Mouse (Mus musculus): ENCODE measurements at regions not wholly inside any gene's neighbourhood (a gene's known extent, or its start where the extent isn't known, plus 50 kb on each side); places are given as distances from the start of the nearest gene placed in this dataset.

DNA sequence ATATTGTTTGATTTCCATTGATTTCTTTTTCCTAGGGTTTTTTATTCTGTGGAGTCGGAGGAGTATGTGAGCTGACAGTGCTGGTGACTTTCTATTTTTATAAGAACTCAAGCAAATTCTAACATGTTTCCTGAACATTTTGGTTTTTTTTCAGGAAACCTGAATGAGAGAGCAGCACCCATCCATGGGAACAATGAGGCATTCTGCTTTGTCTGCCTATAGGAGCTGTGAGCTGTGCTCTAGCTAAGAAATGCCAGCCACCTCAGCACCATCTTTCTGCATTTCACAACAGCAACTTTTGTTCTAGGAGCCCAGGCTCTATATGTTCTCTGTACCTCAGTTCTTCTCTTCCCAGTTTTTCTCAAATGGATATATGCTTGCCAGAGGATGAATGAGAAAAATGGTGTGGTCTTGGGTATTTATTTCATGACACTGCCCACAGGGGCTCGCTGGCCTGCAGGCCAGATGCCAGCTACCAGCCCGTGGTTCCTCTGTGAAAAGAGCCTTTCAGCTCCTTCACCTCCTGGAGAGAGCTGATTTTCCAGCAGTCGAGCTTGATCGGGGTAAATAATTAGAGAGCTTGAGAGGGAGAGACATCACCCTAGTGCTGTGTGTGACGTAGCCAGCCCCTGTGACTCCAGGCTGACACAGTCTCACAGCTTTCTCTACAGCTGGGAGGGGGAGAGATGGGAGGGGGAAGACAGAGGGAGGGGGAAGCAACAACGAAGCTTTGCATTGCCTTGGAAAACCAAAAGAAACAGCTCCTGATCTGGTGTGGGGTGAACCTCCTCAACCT lies 154.1 kb upstream of the Topaz1 start:
- no peak overlapping the region for H3K4me3 ChIP-seq (ENCODE audit: low read depth, low read length)
- H3K4me2 ChIP-seq (ENCODE audit: low read depth, low read length): peak overlapping the region; percentile 6; the same call in 1 of the 2 replicates
- peak; percentile 71 for ATAC-seq (ENCODE audit: low read depth)
- peak overlapping the region; percentile 56; the same call in 1 of the 2 replicates for H3K27ac ChIP-seq (ENCODE audit: low read depth, low read length)
- no peaks in the 10 kb centered on the region for H3K9me3 ChIP-seq (ENCODE audit: control insufficient read depth, low read length)
- peak overlapping the region; percentile 32; the same call in 1 of the 2 replicates for H3K9ac ChIP-seq (replicated peaks; ENCODE audit: low read depth, low read length)
- 12% methylated on average over 7 of the region's 7 CpGs for WGBS
- no peaks in the 10 kb centered on the region for H3K36me3 ChIP-seq (ENCODE audit: control insufficient read depth, insufficient read depth, low read length)
- no peaks in the 10 kb centered on the region for H3K27me3 ChIP-seq (ENCODE audit: control insufficient read depth, insufficient read depth, low read length)
- peaks cover 25% of the 10 kb centered on the region for H3K4me1 ChIP-seq (ENCODE audit: control insufficient read depth, insufficient read depth, low read length)

GRCm38 (mm10) chr9:122595120-122595943 lies 151.8 kb upstream of the Topaz1 start:
- no peaks in the 10 kb centered on the region for H3K36me3 ChIP-seq (ENCODE audit: control insufficient read depth, insufficient read depth, low read length)
- peak overlapping the region; percentile 53 for H3K9ac ChIP-seq (replicated peaks; ENCODE audit: low read depth, low read length)
- peaks cover 25% of the 10 kb centered on the region for H3K4me1 ChIP-seq (ENCODE audit: control insufficient read depth, insufficient read depth, low read length)
- 1% methylated on average over 29 of the region's 31 CpGs for WGBS
- H3K4me3 ChIP-seq (ENCODE audit: low read depth, low read length): peak overlapping the region; percentile 35
- no peaks in the 10 kb centered on the region for H3K27me3 ChIP-seq (ENCODE audit: control insufficient read depth, insufficient read depth, low read length)
- peak; percentile 64 for ATAC-seq (ENCODE audit: low read depth)
- H3K9me3 ChIP-seq (ENCODE audit: control insufficient read depth, low read length): no peaks in the 10 kb centered on the region
- H3K4me2 ChIP-seq (ENCODE audit: low read depth, low read length): peak overlapping the region; percentile 70
- H3K27ac ChIP-seq (ENCODE audit: low read depth, low read length): peak overlapping the region; percentile 12; the same call in 1 of the 2 replicates

DNA sequence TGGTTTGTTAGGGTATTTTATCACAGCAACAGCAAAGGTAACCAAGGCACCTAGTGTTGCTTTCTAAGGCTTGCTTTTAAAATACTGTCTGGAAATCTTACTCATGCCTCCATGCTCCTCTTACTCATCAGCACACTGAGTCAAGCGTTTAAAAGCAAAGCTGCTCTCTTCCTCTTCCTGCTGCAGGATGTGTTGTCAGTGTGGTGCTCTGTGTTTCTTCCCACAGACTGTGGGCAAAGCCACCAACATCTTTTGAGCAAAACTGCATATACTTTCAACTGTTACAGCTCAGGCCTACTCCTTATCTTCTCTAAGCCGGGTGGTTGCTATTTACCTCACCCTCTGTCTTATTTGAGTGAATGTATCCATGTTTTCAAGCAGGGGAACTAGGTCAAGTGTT lies 144.0 kb upstream of the Topaz1 start:
- Histone ChIP-seq H3K4me2 (ENCODE audit: low read depth, low read length) (no peak overlapping the region), H3K4me1 (ENCODE audit: control insufficient read depth, insufficient read depth, low read length) (no peaks in the 10 kb centered on the region), H3K27me3 (ENCODE audit: control insufficient read depth, insufficient read depth, low read length) (no peaks in the 10 kb centered on the region), H3K9me3 (ENCODE audit: control insufficient read depth, low read length) (no peaks in the 10 kb centered on the region), H3K4me3 (ENCODE audit: low read depth, low read length) (no peak overlapping the region), H3K27ac (ENCODE audit: low read depth, low read length) (no peak overlapping the region), H3K36me3 (ENCODE audit: control insufficient read depth, insufficient read depth, low read length) (no peaks in the 10 kb centered on the region), H3K9ac (replicated peaks; ENCODE audit: low read depth, low read length) (no peak overlapping the region)
- no peak for ATAC-seq (ENCODE audit: low read depth)
- 78% methylated on average over 2 of the region's 2 CpGs for WGBS

DNA sequence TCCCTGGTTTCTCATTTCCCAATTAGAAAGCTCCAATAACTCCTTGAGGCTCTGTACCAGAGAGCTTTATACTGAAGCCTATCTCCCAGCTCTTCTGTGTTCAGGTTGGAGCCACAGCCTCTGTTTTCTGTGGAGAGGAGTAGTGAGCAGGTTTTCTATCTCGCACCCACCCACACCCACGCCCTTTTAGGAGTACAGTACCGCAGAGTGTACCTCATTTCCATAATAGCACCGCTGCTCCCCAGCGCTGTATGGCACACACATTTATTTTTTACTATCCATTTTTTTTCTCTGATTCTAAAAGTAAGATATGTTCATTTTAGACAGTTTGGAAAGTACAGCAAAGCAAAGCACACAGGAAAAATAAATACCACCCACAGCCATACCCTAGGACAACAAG lies 137.5 kb upstream of the Topaz1 start:
- H3K36me3 ChIP-seq (ENCODE audit: control insufficient read depth, insufficient read depth, low read length): no peaks in the 10 kb centered on the region
- no peak for ATAC-seq (ENCODE audit: low read depth)
- H3K4me3 ChIP-seq (ENCODE audit: low read depth, low read length): no peak overlapping the region
- H3K27ac ChIP-seq (ENCODE audit: low read depth, low read length): no peak overlapping the region
- H3K4me1 ChIP-seq (ENCODE audit: control insufficient read depth, insufficient read depth, low read length): no peaks in the 10 kb centered on the region
- no peaks in the 10 kb centered on the region for H3K9me3 ChIP-seq (ENCODE audit: control insufficient read depth, low read length)
- no peaks in the 10 kb centered on the region for H3K27me3 ChIP-seq (ENCODE audit: control insufficient read depth, insufficient read depth, low read length)
- H3K4me2 ChIP-seq (ENCODE audit: low read depth, low read length): no peak overlapping the region
- no peak overlapping the region for H3K9ac ChIP-seq (replicated peaks; ENCODE audit: low read depth, low read length)
- 88% methylated on average over 5 of the region's 5 CpGs for WGBS

DNA sequence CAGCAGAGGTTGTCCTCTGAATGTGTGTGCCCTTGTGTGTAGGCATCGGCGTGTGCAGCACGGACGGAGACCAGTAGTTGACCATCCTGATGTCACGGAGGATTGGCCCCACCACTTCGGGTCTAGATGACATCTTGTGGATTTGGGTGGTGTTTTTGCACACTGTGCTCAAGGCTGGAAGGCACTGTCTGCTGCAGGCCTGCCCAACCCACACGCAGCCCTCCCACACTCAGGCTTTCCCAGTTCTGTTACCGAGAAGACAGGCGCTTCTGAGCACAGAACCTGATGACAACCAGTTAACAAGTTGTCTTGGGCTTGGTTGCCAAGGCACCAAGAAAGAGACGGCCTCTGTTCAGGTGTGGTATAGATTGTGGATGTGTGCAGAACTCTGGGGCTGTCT lies 136.2 kb upstream of the Topaz1 start:
- WGBS: 93% methylated on average over 10 of the region's 10 CpGs

GRCm38 (mm10) chr9:122614579-122615252 lies 132.4 kb upstream of the Topaz1 start:
- H3K9ac ChIP-seq (replicated peaks; ENCODE audit: low read depth, low read length): no peak overlapping the region
- no peak overlapping the region for H3K4me2 ChIP-seq (ENCODE audit: low read depth, low read length)
- H3K4me1 ChIP-seq (ENCODE audit: control insufficient read depth, insufficient read depth, low read length): no peaks in the 10 kb centered on the region
- H3K27me3 ChIP-seq (ENCODE audit: control insufficient read depth, insufficient read depth, low read length): no peaks in the 10 kb centered on the region
- no peak overlapping the region for H3K4me3 ChIP-seq (ENCODE audit: low read depth, low read length)
- no peak for ATAC-seq (ENCODE audit: low read depth)
- no peaks in the 10 kb centered on the region for H3K9me3 ChIP-seq (ENCODE audit: control insufficient read depth, low read length)
- WGBS: 31% methylated on average over 5 of the region's 5 CpGs
- no peaks in the 10 kb centered on the region for H3K36me3 ChIP-seq (ENCODE audit: control insufficient read depth, insufficient read depth, low read length)
- H3K27ac ChIP-seq (ENCODE audit: low read depth, low read length): no peak overlapping the region

More for the DNA sequence above, 136.2 kb upstream of the Topaz1 start:
- ATAC-seq (ENCODE audit: low read depth): no peak
- no peaks in the 10 kb centered on the region for H3K36me3 ChIP-seq (ENCODE audit: control insufficient read depth, insufficient read depth, low read length)
- H3K4me3 ChIP-seq (ENCODE audit: low read depth, low read length): no peak overlapping the region
- H3K9me3 ChIP-seq (ENCODE audit: control insufficient read depth, low read length): no peaks in the 10 kb centered on the region
- H3K4me2 ChIP-seq (ENCODE audit: low read depth, low read length): no peak overlapping the region
- no peak overlapping the region for H3K27ac ChIP-seq (ENCODE audit: low read depth, low read length)
- no peak overlapping the region for H3K9ac ChIP-seq (replicated peaks; ENCODE audit: low read depth, low read length)
- no peaks in the 10 kb centered on the region for H3K4me1 ChIP-seq (ENCODE audit: control insufficient read depth, insufficient read depth, low read length)
- no peaks in the 10 kb centered on the region for H3K27me3 ChIP-seq (ENCODE audit: control insufficient read depth, insufficient read depth, low read length)

DNA sequence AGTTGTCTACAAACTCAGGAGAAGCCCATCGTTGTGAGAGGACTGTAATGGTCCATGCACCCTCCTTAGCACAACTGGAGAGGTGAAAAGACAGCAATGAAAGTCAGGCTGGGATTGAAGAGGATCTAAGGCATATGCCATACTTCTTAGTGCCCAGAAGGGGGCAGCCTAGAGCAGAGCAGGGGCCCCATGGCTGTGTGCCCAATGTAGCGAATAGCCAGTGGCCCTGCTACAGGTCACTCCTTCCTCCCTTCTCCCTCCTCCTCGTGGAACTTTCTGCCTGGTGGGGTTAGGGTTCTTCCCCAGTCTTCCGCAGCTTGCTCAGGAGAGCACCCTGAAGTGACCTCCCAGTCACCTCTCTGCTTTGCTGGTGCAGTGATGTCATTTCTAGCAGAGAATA lies 131.8 kb upstream of the Topaz1 start:
- Histone ChIP-seq H3K36me3 (ENCODE audit: control insufficient read depth, insufficient read depth, low read length) (no peaks in the 10 kb centered on the region), H3K27me3 (ENCODE audit: control insufficient read depth, insufficient read depth, low read length) (no peaks in the 10 kb centered on the region), H3K27ac (ENCODE audit: low read depth, low read length) (no peak overlapping the region), H3K4me1 (ENCODE audit: control insufficient read depth, insufficient read depth, low read length) (no peaks in the 10 kb centered on the region), H3K4me3 (ENCODE audit: low read depth, low read length) (no peak overlapping the region), H3K9me3 (ENCODE audit: control insufficient read depth, low read length) (no peaks in the 10 kb centered on the region), H3K9ac (replicated peaks; ENCODE audit: low read depth, low read length) (no peak overlapping the region), H3K4me2 (ENCODE audit: low read depth, low read length) (no peak overlapping the region)
- WGBS: 15% methylated on average over 4 of the region's 4 CpGs
- ATAC-seq (ENCODE audit: low read depth): no peak

- Histone ChIP-seq H3K27me3 (ENCODE audit: control insufficient read depth, insufficient read depth, low read length) (no peaks in the 10 kb centered on the region), H3K4me2 (ENCODE audit: low read depth, low read length) (no peak overlapping the region), H3K27ac (ENCODE audit: low read depth, low read length) (no peak overlapping the region), H3K4me3 (ENCODE audit: low read depth, low read length) (no peak overlapping the region), H3K4me1 (ENCODE audit: control insufficient read depth, insufficient read depth, low read length) (no peaks in the 10 kb centered on the region), H3K9me3 (ENCODE audit: control insufficient read depth, low read length) (no peaks in the 10 kb centered on the region), H3K9ac (replicated peaks; ENCODE audit: low read depth, low read length) (no peak overlapping the region), H3K36me3 (ENCODE audit: control insufficient read depth, insufficient read depth, low read length) (no peaks in the 10 kb centered on the region)
- no peak for ATAC-seq (ENCODE audit: low read depth)
- WGBS: 52% methylated on average over 3 of the region's 3 CpGs
Observed at GRCm38 (mm10) chr9:122617793-122618192, 129.4 kb upstream of the Topaz1 start.
